Mouse (Mus musculus) intestine, embryonic 16.5 days (tissue): ENCODE measurements around the gene Fbxo24. TPM values are rescaled to one million over a fixed set of nuclear protein-coding genes. Genes with fewer than 3 reads are reported as not detected.

Experiments
- ATAC-seq: fragments of 200-750 bp; cut with Nextera tagmentation; 2 replicates; pipeline ENCODE4 v1.8.0; 2017; ENCODE audit warnings: moderate TSS enrichment, moderate library complexity
- H3K27ac ChIP-seq: fragments of 300-500 bp; sonication (generic); 2 replicates; pipeline ENCODE4 v1.5.1; 2014; ENCODE audit warnings: mild to moderate bottlenecking, low read length
- H3K27me3 ChIP-seq: fragments of 300-500 bp; sonication (generic); replicated peaks from 2 replicates; pipeline ENCODE4 v1.6.1; 2014; ENCODE audit warnings: low read length, control low read depth, mixed read lengths; ENCODE audit not compliant: control insufficient read depth, insufficient read depth
- H3K36me3 ChIP-seq: fragments of 300-500 bp; sonication (generic); 2 replicates; pipeline ENCODE4 v1.6.1; 2014; ENCODE audit warnings: low read length, control low read depth; ENCODE audit not compliant: control insufficient read depth, insufficient read depth
- H3K4me1 ChIP-seq: fragments of 300-500 bp; sonication (generic); 2 replicates; pipeline ENCODE4 v1.6.1; 2014; ENCODE audit warnings: low read length, control low read depth, mixed read lengths; ENCODE audit not compliant: control insufficient read depth, insufficient read depth
- H3K4me2 ChIP-seq: fragments of 300-500 bp; sonication (generic); 2 replicates; pipeline ENCODE4 v1.6.1; 2014; ENCODE audit warnings: low read depth, low read length, control low read depth
- H3K4me3 ChIP-seq: fragments of 300-500 bp; sonication (generic); 2 replicates; pipeline ENCODE4 v1.5.1; 2014; ENCODE audit warnings: mild to moderate bottlenecking, low read length
- H3K9ac ChIP-seq: fragments of 300-500 bp; sonication (generic); 2 replicates; pipeline ENCODE4 v1.6.1; 2014; ENCODE audit warnings: low read depth, low read length
- H3K9me3 ChIP-seq: fragments of 300-500 bp; sonication (generic); 2 replicates; pipeline ENCODE4 v1.6.1; 2016; ENCODE audit warnings: low read length, control low read depth; ENCODE audit not compliant: control insufficient read depth
- whole genome bisulfite sequencing: fragments of 180-500 bp; shearing (Covaris S2); extraction: QIAGEN DNeasy Blood & Tissue Kit; methylation state at CpG from one replicate; pipeline ENCODE4 v1.1.7; 2014; 5-methylcytosine and 5-hydroxymethylcytosine counted together
- polyA plus RNA-seq: library from polyadenylated mRNA; unstranded; fragments of >200 nt; fragmentation: Nextera tagmentation; extraction: Ambion mirVana; gene quantifications from 2 replicates; pipeline ENCODE4 v1.2.1, GENCODE M21; 2015

Fbxo24 gene
- polyA plus RNA-seq, 1 experiment from 2014 or later = 0.26 TPM

GRCm38 (mm10) chr5:137645091-137645651, 16.4 kb upstream of the Fbxo24 start:
- peaks cover 16% of the 10 kb centered on the region for H3K36me3 ChIP-seq
- no peaks in the 10 kb centered on the region for H3K9me3 ChIP-seq
- H3K4me2 ChIP-seq = peak overlapping the region; percentile 63
- H3K4me1 ChIP-seq = peaks cover 26% of the 10 kb centered on the region
- peaks cover 14% of the 10 kb centered on the region for H3K27me3 ChIP-seq
- H3K27ac ChIP-seq = no peak overlapping the region
- peak overlapping the region; percentile 58; the same call in 1 of the 2 replicates for H3K9ac ChIP-seq
- ATAC-seq = peak; percentile 23; the same call in 1 of the 2 replicates
- 7% methylated on average over 44 of the region's 44 CpGs for WGBS
- peak overlapping the region; percentile 41 for H3K4me3 ChIP-seq

- ATAC-seq = no peak
- Histone ChIP-seq H3K4me2 (no peak overlapping the region), H3K27ac (no peak overlapping the region), H3K36me3 (peaks cover 21% of the 10 kb centered on the region), H3K4me1 (peaks cover 19% of the 10 kb centered on the region), H3K27me3 (peaks cover 14% of the 10 kb centered on the region), H3K9ac (no peak overlapping the region), H3K9me3 (no peaks in the 10 kb centered on the region), H3K4me3 (no peak overlapping the region)
- 49% methylated on average over 19 of the region's 19 CpGs for WGBS
Observed at GRCm38 (mm10) chr5:137644484-137644883, 15.7 kb upstream of the Fbxo24 start.

GRCm38 (mm10) chr5:137642886-137643285, 14.1 kb upstream of the Fbxo24 start:
- ATAC-seq = no peak
- Histone ChIP-seq H3K27ac (no peak overlapping the region), H3K4me2 (no peak overlapping the region), H3K9me3 (no peaks in the 10 kb centered on the region), H3K27me3 (peaks cover 14% of the 10 kb centered on the region), H3K4me3 (no peak overlapping the region), H3K36me3 (peaks cover 29% of the 10 kb centered on the region), H3K4me1 (peaks cover 11% of the 10 kb centered on the region; the same call in 1 of the 2 replicates), H3K9ac (0 out of 2 replicates have a peak overlapping the region, but pooled peaks have one; percentile 8)
- WGBS = 40% methylated on average over 4 of the region's 4 CpGs

GRCm38 (mm10) chr5:137641054-137641453, 12.3 kb upstream of the Fbxo24 start, which contains the start of gene Sap25:
Gene Sap25 (plus strand): TSS chr5:137641334.
- Histone ChIP-seq H3K4me2 (no peak within 1 kb of the TSS), H3K36me3 (peaks cover 43% of the 10 kb centered on the region), H3K27ac (no peak within 1 kb of the TSS), H3K27me3 (peaks cover 14% of the 10 kb centered on the region), H3K4me3 (no peak within 1 kb of the TSS), H3K9ac (no peak within 1 kb of the TSS), H3K9me3 (no peaks in the 10 kb centered on the region), H3K4me1 (peaks cover 7% of the 10 kb centered on the region; the same call in 1 of the 2 replicates)
- 89% methylated on average over 19 of the region's 19 CpGs for WGBS
- ATAC-seq = 0 out of 2 replicates have a peak, but pooled peaks have one; percentile 14

GRCm38 (mm10) chr5:137639472-137639871, 10.7 kb upstream of the Fbxo24 start:
- peaks cover 51% of the 10 kb centered on the region for H3K36me3 ChIP-seq
- WGBS = 83% methylated on average over 7 of the region's 7 CpGs
- H3K4me3 ChIP-seq = no peak overlapping the region
- H3K27me3 ChIP-seq = peaks cover 2% of the 10 kb centered on the region; the same call in 1 of the 2 replicates
- H3K27ac ChIP-seq = no peak overlapping the region
- no peak for ATAC-seq
- no peaks in the 10 kb centered on the region for H3K9me3 ChIP-seq
- H3K4me1 ChIP-seq = peaks cover 8% of the 10 kb centered on the region; the same call in 1 of the 2 replicates
- no peak overlapping the region for H3K4me2 ChIP-seq
- H3K9ac ChIP-seq = no peak overlapping the region

- Histone ChIP-seq H3K4me1 (peaks cover 43% of the 10 kb centered on the region), H3K27me3 (no peaks in the 10 kb centered on the region), H3K9me3 (no peaks in the 10 kb centered on the region), H3K4me2 (no peak overlapping the region), H3K9ac (peak overlapping the region; percentile 10), H3K4me3 (no peak overlapping the region), H3K27ac (no peak overlapping the region), H3K36me3 (peaks cover 32% of the 10 kb centered on the region)
- 78% methylated on average over 12 of the region's 12 CpGs for WGBS
- ATAC-seq = no peak
Observed at GRCm38 (mm10) chr5:137633397-137634084, 4.7 kb upstream of the Fbxo24 start.

GRCm38 (mm10) chr5:137631591-137631990, 2.8 kb upstream of the Fbxo24 start:
- Histone ChIP-seq H3K27ac (peak overlapping the region; percentile 99), H3K9me3 (no peaks in the 10 kb centered on the region), H3K4me1 (peaks cover 48% of the 10 kb centered on the region), H3K4me2 (peak overlapping the region; percentile 84), H3K9ac (peak overlapping the region; percentile 91), H3K4me3 (peak overlapping the region; percentile 86; the same call in 1 of the 2 replicates), H3K27me3 (no peaks in the 10 kb centered on the region), H3K36me3 (peaks cover 18% of the 10 kb centered on the region)
- ATAC-seq = no peak
- WGBS = 59% methylated on average over 4 of the region's 4 CpGs

- Histone ChIP-seq H3K9ac (peak overlapping the region; percentile 91), H3K36me3 (peaks cover 15% of the 10 kb centered on the region), H3K4me1 (peaks cover 48% of the 10 kb centered on the region), H3K4me2 (peak overlapping the region; percentile 84), H3K27ac (peak overlapping the region; percentile 99), H3K27me3 (no peaks in the 10 kb centered on the region), H3K4me3 (peak overlapping the region; percentile 86), H3K9me3 (no peaks in the 10 kb centered on the region)
- no peak for ATAC-seq
- 61% methylated on average over 9 of the region's 9 CpGs for WGBS
Observed at GRCm38 (mm10) chr5:137631171-137631570, 2.4 kb upstream of the Fbxo24 start.

- no peaks in the 10 kb centered on the region for H3K27me3 ChIP-seq
- 19% methylated on average over 3 of the region's 3 CpGs for WGBS
- H3K4me3 ChIP-seq = peak overlapping the region; percentile 86
- H3K4me1 ChIP-seq = peaks cover 45% of the 10 kb centered on the region
- peaks cover 9% of the 10 kb centered on the region for H3K36me3 ChIP-seq
- ATAC-seq = no peak
- H3K9me3 ChIP-seq = no peaks in the 10 kb centered on the region
- peak overlapping the region; percentile 91 for H3K9ac ChIP-seq
- peak overlapping the region; percentile 99 for H3K27ac ChIP-seq
- H3K4me2 ChIP-seq = peak overlapping the region; percentile 84
Observed at GRCm38 (mm10) chr5:137630602-137631001, 1.8 kb upstream of the Fbxo24 start.
